Mouse (Mus musculus) midbrain, postnatal 0 days (tissue): ENCODE data around the gene Lsm2. TPM values are rescaled to one million over a fixed set of nuclear protein-coding genes. Genes with fewer than 3 reads are reported as not detected.
A peak's percentile ranks its signal among the peaks of the same experiment; 100 is the strongest.
"Not testable (repeated sequence)": the region's sequence is repeated elsewhere in the genome, so short reads cannot be mapped to it uniquely, and the experiment has no call there.

ENCODE experiments used
- ATAC-seq: fragments of 200-750 bp; cut with Nextera tagmentation; 2 replicates; pipeline ENCODE4 v1.8.0; 2017; ENCODE audit warnings: moderate number of reproducible peaks, mild to moderate bottlenecking, moderate TSS enrichment, moderate library complexity; ENCODE audit not compliant: low FRiP score
- DNase-seq: peaks from one replicate; pipeline ENCODE4 v3.0.0-alpha.2; 2015; ENCODE audit warnings: low spot score
- H3K27ac ChIP-seq: fragments of 300-500 bp; sonication (generic); 2 replicates; pipeline ENCODE4 v1.5.1; 2014; ENCODE audit warnings: low read depth, mild to moderate bottlenecking, low read length, mixed read lengths
- H3K27me3 ChIP-seq: fragments of 300-500 bp; sonication (generic); 2 replicates; pipeline ENCODE4 v1.6.1; 2014; ENCODE audit warnings: low read length, control low read depth, mixed read lengths; ENCODE audit not compliant: insufficient read depth
- H3K36me3 ChIP-seq: fragments of 300-500 bp; sonication (generic); 2 replicates; pipeline ENCODE4 v1.6.1; 2014; ENCODE audit warnings: low read length, control low read depth, mixed read lengths; ENCODE audit not compliant: insufficient read depth
- H3K4me1 ChIP-seq: fragments of 300-500 bp; sonication (generic); 2 replicates; pipeline ENCODE4 v1.6.1; 2014; ENCODE audit warnings: mild to moderate bottlenecking, control low read depth, antibody characterized with exemption, low read length, mixed read lengths; ENCODE audit not compliant: insufficient read depth
- H3K4me2 ChIP-seq: fragments of 300-500 bp; sonication (generic); 2 replicates; pipeline ENCODE4 v1.6.1; 2014; ENCODE audit warnings: low read depth, mild to moderate bottlenecking, low read length, mixed read lengths; ENCODE audit not compliant: poor library complexity, severe bottlenecking
- H3K4me3 ChIP-seq: fragments of 300-500 bp; sonication (generic); 2 replicates; pipeline ENCODE4 v1.5.1; 2014; ENCODE audit warnings: low read depth, mild to moderate bottlenecking, low read length, moderate library complexity
- H3K9ac ChIP-seq: fragments of 300-500 bp; sonication (generic); replicated peaks from 2 replicates; pipeline ENCODE4 v1.6.1; 2014; ENCODE audit warnings: mild to moderate bottlenecking, low read length, moderate library complexity, mixed read lengths; ENCODE audit not compliant: poor library complexity, severe bottlenecking
- H3K9me3 ChIP-seq: fragments of 300-500 bp; sonication (generic); 2 replicates; pipeline ENCODE4 v1.6.1; 2016; ENCODE audit warnings: low read length, control low read depth
- CTCF ChIP-seq: IDR thresholded peaks from 2 replicates; pipeline ENCODE4 v1.5.1; 2016; ENCODE audit warnings: antibody characterized with exemption, mild to moderate bottlenecking
- WGBS: fragments of 180-500 bp; shearing (Covaris S2); extraction: QIAGEN DNeasy Blood & Tissue Kit; methylation state at CpG from one replicate; pipeline ENCODE4 v1.1.7; 2014; 5-methylcytosine and 5-hydroxymethylcytosine counted together
- polyA plus RNA-seq: library from polyadenylated mRNA; unstranded; fragments of >200 nt; fragmentation: Nextera tagmentation; extraction: Ambion mirVana; gene quantifications from 2 replicates; pipeline ENCODE4 v1.2.1, GENCODE M21; 2015
- total RNA-seq: library from RNA; depleted of rRNA; stranded (reverse); fragments of >200 nt; gene quantifications from 2 replicates; pipeline ENCODE4 v1.2.3, GENCODE M21; 2014

Lsm2 gene
- total and polyA plus RNA-seq, 2 experiments from 2014 or later, result 35.3 to 94.9 TPM

GRCm38 (mm10) chr17:34943128-34943815 lies 38.4 kb upstream of the Lsm2 start:
- ATAC-seq, result no peak

GRCm38 (mm10) chr17:34944362-34944761 lies 37.3 kb upstream of the Lsm2 start:
- Histone ChIP-seq H3K36me3 (no peaks in the 10 kb centered on the region), H3K4me1 (no peaks in the 10 kb centered on the region), H3K4me3 (no peak overlapping the region), H3K27ac (no peak overlapping the region), H3K27me3 (no peaks in the 10 kb centered on the region), H3K9me3 (no peaks in the 10 kb centered on the region), H3K9ac (no peak overlapping the region), H3K4me2 (no peak overlapping the region)
- no peak for ATAC-seq
- no peak for TF ChIP-seq CTCF
- no peak for DNase-seq

More at GRCm38 (mm10) chr17:34943128-34943815, 38.4 kb upstream of the Lsm2 start:
- Histone ChIP-seq H3K27me3 (no peaks in the 10 kb centered on the region), H3K9ac (no peak overlapping the region), H3K36me3 (no peaks in the 10 kb centered on the region), H3K9me3 (no peaks in the 10 kb centered on the region), H3K4me1 (no peaks in the 10 kb centered on the region), H3K4me2 (no peak overlapping the region), H3K27ac (no peak overlapping the region), H3K4me3 (no peak overlapping the region)
- WGBS, result 84% methylated on average over 4 of the region's 4 CpGs
- TF ChIP-seq CTCF, result no peak
- DNase-seq, result no peak

GRCm38 (mm10) chr17:34946486-34947140 lies 35.0 kb upstream of the Lsm2 start:
- no peak overlapping the region for H3K4me2 ChIP-seq
- no peaks in the 10 kb centered on the region for H3K9me3 ChIP-seq
- peaks cover 7% of the 10 kb centered on the region; the same call in 1 of the 2 replicates for H3K36me3 ChIP-seq
- ATAC-seq (no peak), DNase-seq (no peak)
- no peak overlapping the region for H3K27ac ChIP-seq
- 92% methylated on average over 5 of the region's 5 CpGs for WGBS
- H3K27me3 ChIP-seq, result no peaks in the 10 kb centered on the region
- H3K4me3 ChIP-seq, result no peak overlapping the region
- no peak overlapping the region for H3K9ac ChIP-seq
- no peak for TF ChIP-seq CTCF
- H3K4me1 ChIP-seq, result 0 out of 2 replicates have a peak, but pooled peaks cover 5% of the 10 kb centered on the region

DNA sequence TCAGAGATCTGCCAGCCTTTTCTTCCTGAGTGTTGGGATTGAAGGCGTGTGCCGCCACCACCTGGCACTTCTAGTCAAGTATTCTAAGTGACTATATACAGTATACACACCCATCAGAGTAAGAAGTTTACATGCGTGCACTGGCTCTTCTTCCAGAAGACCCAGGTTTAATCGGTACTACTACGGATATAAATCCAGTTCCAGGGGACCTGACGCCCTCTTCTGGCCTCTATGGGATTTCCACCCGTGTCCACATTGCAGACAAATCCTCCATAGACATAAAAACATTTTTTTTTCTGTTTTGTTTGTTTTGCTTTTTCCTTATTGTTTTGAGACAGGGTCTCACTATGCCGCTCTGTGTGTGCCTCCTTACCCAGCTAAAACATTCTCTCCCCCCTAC lies 34.1 kb upstream of the Lsm2 start:
- DNase-seq (peak; percentile 27), ATAC-seq (no peak)
- Histone ChIP-seq H3K27ac (no peak overlapping the region), H3K4me3 (no peak overlapping the region), H3K9ac (no peak overlapping the region), H3K4me2 (no peak overlapping the region), H3K27me3 (no peaks in the 10 kb centered on the region), H3K9me3 (no peaks in the 10 kb centered on the region), H3K4me1 (0 out of 2 replicates have a peak, but pooled peaks cover 5% of the 10 kb centered on the region), H3K36me3 (peaks cover 7% of the 10 kb centered on the region; the same call in 1 of the 2 replicates)
- WGBS, result 29% methylated on average over 8 of the region's 8 CpGs
- TF ChIP-seq CTCF, result peak; percentile 59

GRCm38 (mm10) chr17:34948721-34949552 lies 32.7 kb upstream of the Lsm2 start:
- not testable (repeated sequence) for H3K9ac ChIP-seq, H3K9me3 ChIP-seq, H3K4me3 ChIP-seq, H3K4me2 ChIP-seq, H3K27ac ChIP-seq, ATAC-seq, H3K4me1 ChIP-seq, H3K36me3 ChIP-seq, H3K27me3 ChIP-seq, DNase-seq
- 60% methylated on average over 9 of the region's 9 CpGs for whole genome bisulfite sequencing
